Mouse (Mus musculus) MN1 (cell line): ENCODE measurements around the gene Cys1.
"Not testable (repeated sequence)": the region's sequence is repeated elsewhere in the genome, so short reads cannot be mapped to it uniquely, and the experiment has no call there.

Source experiments
- DNase-seq: peaks from one replicate; pipeline ENCODE4 v3.0.0-alpha.2; 2016; ENCODE audit warnings: low spot score

The Cys1 gene

GRCm38 (mm10) chr12:24645901-24646300 lies 35.7 kb downstream of the Cys1 start:
- DNase-seq, result no peak

- peak; percentile 45 for DNase-seq
These were observed 37.5 kb downstream of the Cys1 start for GRCm38 (mm10) chr12:24644125-24644571.

- peak; percentile 96 for DNase-seq
These were observed 39.2 kb downstream of the Cys1 start for GRCm38 (mm10) chr12:24642370-24642802.

GRCm38 (mm10) chr12:24638787-24639186 lies 42.8 kb downstream of the Cys1 start:
- not testable (repeated sequence) for DNase-seq

- no peak for DNase-seq
These were observed 47.0 kb downstream of the Cys1 start for GRCm38 (mm10) chr12:24634648-24635047.

GRCm38 (mm10) chr12:24634212-24634611 lies 47.4 kb downstream of the Cys1 start:
- no peak for DNase-seq

- no peak for DNase-seq
These were observed 47.8 kb downstream of the Cys1 start for GRCm38 (mm10) chr12:24633753-24634191.

GRCm38 (mm10) chr12:24632404-24632803 lies 49.2 kb downstream of the Cys1 start:
- no peak for DNase-seq

GRCm38 (mm10) chr12:24630220-24630619 lies 51.4 kb downstream of the Cys1 start:
- peak; percentile 70 for DNase-seq

GRCm38 (mm10) chr12:24627215-24627614 lies 54.4 kb downstream of the Cys1 start:
- DNase-seq, result no peak

GRCm38 (mm10) chr12:24626401-24626800 lies 55.2 kb downstream of the Cys1 start:
- no peak for DNase-seq

GRCm38 (mm10) chr12:24623486-24624251 lies 57.9 kb downstream of the Cys1 start:
- no peak for DNase-seq

- DNase-seq, result no peak
These were observed 62.2 kb downstream of the Cys1 start for GRCm38 (mm10) chr12:24619436-24619835.
